Mouse (Mus musculus) C2C12 (cell line): ENCODE measurements at regions not wholly inside any gene's neighbourhood (a gene's known extent, or its start where the extent isn't known, plus 50 kb on each side); places are given as distances from the start of the nearest gene placed in this dataset.

Source experiments
- CTCF ChIP-seq: IDR thresholded peaks from one replicate; pipeline ENCODE4 v1.5.1; 2011; ENCODE audit not compliant: control insufficient read depth, insufficient read depth, insufficient read length
- FOSL1 ChIP-seq: IDR thresholded peaks from one replicate; pipeline ENCODE4 v1.8.0; 2011; ENCODE audit warnings: mild to moderate bottlenecking, low read length; ENCODE audit not compliant: poor library complexity, insufficient read depth, severe bottlenecking
- MYOD1 ChIP-seq: IDR thresholded peaks from one replicate; pipeline ENCODE4 v1.6.1; 2011; ENCODE audit warnings: low read depth; ENCODE audit not compliant: control insufficient read depth, insufficient read length

GRCm38 (mm10) chr11:112028031-112028430 lies 754.0 kb upstream of the Sox9 start:
- TF ChIP-seq CTCF (no peak), FOSL1 (no peak), MYOD1 (no peak)
